Mouse (Mus musculus): ENCODE measurements around the gene Rapsn.

Rapsn gene

DNA sequence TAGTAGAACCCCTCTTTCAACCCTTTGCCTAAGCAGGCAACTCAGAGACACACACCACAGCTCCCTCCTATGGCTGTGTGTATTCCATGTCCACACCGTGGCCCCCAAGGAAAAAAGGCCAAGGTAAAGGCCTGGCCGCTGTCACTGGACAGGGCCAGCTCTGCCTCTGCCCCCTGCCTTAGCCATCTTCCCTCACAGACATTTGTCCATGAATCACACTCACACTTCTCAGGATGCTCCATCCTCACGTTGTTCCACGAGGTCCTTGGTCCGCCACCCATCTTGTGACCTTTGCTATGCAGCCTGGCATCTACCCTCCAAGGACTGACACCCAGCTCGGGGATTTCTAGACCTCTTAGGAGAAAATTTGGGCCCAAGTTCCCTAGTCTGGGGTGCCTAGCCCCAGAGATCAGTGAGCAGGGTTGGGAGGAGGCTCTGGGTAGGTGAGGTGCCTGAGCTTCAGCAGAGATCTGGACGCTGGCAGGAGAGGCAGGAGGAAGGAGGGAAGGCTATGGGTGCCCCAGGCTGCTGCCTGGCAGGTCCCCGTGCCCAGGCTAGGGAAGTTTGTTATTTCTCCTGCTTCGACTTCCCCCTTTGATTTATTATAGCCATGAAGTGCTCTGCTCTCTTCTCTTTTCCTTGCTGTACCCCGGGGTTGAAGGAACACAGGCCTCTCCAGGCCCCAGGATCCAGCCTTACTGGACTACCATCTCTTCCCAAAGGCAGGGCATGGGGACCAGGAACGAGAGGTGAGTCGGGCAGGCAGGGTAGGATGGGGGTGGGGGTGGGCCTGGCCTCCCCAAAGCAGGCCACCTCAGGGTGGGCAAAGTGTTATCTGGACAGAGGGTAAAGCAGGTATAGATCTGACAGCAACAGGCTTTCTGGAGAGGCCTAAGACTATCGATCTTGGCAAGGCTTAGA, 46.6 kb downstream of the Rapsn start, which contains the start of gene Spi1:
Gene Spi1 (plus strand): TSS at position 616 of the 921 bp plus-strand sequence.
- DNase-seq = no peak

DNA sequence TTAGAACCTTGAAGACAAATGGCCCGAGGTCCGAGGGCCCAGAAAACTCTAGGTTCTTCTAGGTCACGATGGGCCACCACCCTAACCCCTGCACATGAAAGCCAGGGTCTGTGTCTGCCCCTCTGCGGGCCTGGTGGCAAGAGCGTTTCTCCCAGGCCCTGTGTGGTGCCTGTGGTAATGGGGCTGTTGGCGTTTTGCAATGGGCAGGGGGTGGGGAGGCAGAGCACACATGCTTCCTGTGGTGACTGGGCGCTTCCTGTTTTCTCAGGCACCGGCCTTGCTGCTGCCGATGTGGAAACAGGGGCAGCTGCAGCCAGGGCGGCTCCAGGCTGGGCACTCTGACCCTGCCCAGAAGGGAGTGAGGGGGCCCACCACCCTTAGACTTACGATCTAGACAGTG, 47.4 kb downstream of the Rapsn start:
- DNase-seq = no peak

- no peak for DNase-seq
Observed at GRCm38 (mm10) chr2:91083366-91083940, 48.0 kb downstream of the Rapsn start.

DNA sequence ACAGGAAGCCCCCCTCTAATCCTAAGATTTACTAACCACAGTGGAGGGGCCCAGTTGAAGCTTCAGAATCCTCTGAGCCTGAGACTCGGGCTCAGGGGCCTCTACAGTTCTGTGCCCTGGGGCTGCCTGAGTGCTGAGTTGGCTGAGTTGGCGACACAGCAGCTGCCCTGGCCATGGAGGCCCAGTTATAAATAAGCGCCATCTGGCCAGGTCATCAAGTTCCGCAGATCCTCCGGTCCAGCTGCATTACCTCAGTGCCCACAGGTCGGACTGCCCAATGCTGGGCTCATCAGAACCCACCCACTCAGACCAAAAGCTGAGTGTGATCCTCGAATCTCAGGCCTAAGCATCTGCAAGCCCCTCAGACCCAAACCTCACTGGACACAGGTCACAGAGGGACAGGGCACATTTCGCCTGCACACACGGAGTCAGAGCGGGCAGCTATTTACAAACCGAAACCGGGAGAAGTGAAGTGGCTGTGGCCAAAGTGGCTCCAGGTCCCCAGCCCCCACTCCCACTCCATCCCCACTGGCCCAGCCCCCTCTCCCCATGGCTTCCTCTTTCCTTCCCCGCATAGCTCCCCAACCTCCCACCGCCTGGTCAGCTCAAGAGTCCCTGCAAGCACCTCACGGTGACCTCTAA, 48.9 kb downstream of the Rapsn start:
- DNase-seq = no peak

DNA sequence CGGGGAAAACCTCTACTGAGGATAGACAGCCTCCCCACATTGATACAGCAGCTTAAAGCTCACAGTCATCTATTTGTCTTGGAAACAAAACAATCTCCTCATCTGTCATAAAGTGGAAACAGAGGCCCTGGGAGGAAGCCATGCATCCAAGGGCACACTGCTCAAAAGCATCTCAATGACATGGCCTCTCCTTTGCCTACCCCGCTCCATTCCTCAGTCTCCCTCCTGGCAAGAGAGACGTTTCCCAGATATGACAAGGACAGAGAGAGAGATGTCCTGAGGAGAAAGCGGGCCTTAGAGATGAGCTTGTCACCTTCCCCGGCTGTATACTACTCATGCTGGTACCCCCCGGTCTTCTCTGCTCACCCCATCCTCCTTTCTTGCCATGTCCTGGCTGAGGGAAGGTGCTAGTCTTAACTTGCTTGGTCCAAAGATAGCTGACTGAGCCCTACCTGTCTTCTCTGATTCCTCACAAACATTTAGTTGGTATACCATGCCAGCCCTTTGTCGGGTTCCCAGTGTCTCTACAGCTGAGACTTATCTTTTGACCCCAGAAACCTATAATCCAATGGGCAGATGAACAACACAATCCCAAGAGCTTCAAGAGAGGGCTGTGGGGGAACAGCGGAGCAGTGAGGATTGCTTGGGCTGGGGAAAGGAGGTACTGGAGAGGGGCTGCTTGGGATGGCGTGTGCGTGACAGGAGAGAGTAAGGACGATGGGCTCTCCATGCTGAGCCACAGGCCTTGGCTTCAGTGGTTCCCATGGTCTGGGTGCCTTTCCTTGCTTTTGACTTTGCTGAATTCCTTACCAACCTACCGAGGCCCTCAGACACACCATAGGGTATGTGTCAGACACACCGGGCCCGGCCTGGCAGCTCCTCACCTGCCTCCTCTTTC, 50.3 kb downstream of the Rapsn start:
- no peak for DNase-seq

- DNase-seq = no peak
Observed at GRCm38 (mm10) chr2:91086392-91087237, 51.2 kb downstream of the Rapsn start.

DNA sequence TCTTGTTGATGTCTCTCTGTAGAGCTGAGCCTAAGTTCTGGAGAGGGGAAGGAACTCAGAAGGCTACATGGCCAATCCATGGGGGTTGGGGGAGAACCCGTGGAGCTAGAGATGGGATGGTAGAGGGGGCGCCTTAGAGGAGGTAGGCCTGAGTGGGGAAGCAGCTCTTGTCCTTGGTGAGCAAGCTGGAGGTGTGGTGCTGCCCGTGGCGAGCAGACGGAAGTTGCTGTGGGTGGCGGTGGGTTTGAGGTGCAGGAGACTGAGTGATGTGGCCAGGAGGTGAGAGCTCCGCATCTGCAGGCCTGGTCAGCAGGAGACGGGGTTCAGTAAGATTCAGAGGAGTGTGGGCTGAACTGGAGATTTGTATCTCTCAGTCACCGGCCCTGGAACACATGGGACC, 52.0 kb downstream of the Rapsn start:
- DNase-seq = no peak

DNA sequence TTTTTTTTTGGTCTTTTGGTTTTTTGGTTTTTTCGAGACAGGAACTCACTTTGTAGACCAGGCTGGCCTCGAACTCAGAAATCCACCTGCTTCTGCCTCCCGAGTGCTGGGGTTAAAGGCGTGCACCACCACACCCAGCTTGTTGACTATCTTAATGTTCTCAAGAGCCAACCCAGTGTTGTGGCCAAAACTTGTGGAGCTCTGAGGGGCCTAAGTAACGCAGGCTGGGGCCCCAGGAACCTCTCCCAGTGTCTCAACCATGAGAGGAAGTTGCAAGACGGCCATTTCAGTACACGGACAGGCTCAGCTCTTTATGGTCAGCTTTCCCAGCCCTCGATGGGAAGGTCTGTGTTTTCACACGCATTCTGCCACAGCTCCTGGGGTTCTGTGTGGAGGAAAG, 53.6 kb downstream of the Rapsn start:
- DNase-seq = no peak

DNA sequence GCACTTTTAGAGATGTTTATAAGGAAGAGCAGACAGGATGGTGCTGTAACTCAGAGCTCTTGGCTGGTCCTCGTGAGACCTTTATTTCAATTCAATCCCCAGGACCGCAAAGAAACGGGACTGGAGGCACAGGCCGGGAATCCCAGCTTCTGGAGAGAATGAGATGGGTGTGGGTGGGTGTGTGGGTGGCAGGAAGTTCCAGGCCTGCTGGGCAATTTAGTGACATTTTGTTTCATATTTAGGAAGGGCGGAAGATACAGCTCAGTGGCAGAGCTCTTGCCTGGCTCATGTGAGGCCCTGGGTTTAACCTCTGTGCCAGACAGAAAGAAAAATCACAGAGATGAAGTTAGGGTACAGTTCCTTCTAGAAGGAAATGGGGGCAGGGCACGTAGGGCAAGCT, 54.8 kb downstream of the Rapsn start:
- no peak for DNase-seq

GRCm38 (mm10) chr2:91090827-91091226, 55.4 kb downstream of the Rapsn start:
- no peak for DNase-seq
